Comparison of ENCODE assay signal across 12 mouse cellular contexts in the genomic region with DNA sequence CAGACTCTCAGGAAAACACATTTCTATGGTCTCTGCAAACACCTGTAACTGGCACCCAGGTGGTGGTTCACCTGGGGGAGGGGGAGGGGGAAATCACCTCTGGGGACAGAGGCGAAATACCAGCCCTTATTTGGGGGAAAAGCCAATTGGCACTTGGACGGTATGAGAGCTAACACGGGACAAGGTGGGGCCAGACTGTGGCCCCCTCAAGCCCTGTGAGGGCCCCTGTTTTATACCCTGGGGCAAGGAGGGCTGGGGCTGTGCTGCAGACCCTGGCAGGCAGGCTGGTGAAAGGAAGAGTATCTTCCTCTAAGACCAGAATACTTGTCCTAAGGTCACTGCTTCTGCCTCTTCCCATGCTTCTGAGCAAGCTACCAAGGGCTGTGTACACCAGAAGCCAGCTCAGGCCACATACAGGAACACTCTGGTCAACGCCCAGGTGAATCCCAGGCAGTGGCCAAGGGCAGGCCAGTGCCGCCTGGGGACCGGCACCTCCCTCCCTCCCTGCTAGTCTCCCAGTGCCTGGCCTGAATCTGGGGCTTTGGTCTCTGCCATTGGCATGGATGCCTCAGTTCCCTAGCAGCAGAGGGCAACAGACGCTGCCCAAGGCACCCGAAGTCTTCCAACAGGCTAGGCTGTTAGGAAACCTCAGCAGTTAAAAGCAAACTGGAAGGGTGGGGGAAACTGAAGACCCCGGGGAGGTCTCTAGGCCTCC. TPM values are rescaled to one million over a fixed set of nuclear protein-coding genes. Genes with fewer than 3 reads are reported as not detected.
A peak's percentile ranks its signal among the peaks of the same experiment; 100 is the strongest.
DNase-seq lines count a peak whose midpoint lies in the region; ATAC-seq lines count a peak whose summit lies in the region.
"Had no signal": no experiment of that assay in that cellular context is flagged by ENCODE, and none has a peak within 500 bp of the region (broad histone marks: within the 10 kb centered on the region; RNA-seq: fewer than 3 reads in every experiment).

No protein-coding gene starts in this region.

- DNase-seq in heart, postnatal 36 days = no peak
- DNase-seq in neural tube, embryonic 10.5 days (ENCODE audit: extremely low spot score, low spot score) = no peak
- DNase-seq in cerebellum, postnatal 10 days = peak; percentile 33 to 34
- no peak for DNase-seq in ovary, adult 18-20 months (ENCODE audit: low spot score)
- DNase-seq in lung, adult 18-20 months = no peak
- DNase-seq: right cerebral cortex, postnatal 25 days; thymus, adult 2 months had no signal

- intact Hi-C loops in heart, postnatal 36 days (cut with DNase I) = no loop called here

- 0 out of 2 replicates have a peak overlapping the region, but pooled peaks have one; percentile 3 for H3K9ac ChIP-seq in heart, embryonic 16.5 days (ENCODE audit: low read length)
- H3K9ac ChIP-seq in neural tube, embryonic 12.5 days = 0 out of 2 replicates have a peak overlapping the region, but pooled peaks have one; percentile 13

- no peak for ATAC-seq in heart, embryonic 16.5 days (replicated peaks; ENCODE audit: extremely low read depth, insufficient read depth, low FRiP score)
- ATAC-seq in neural tube, embryonic 12.5 days (ENCODE audit: low FRiP score, low read depth) = no peak

- H3K27me3 ChIP-seq in heart, embryonic 16.5 days (ENCODE audit: control insufficient read depth, insufficient read depth, low read length) = no peaks in the 10 kb centered on the region
- H3K27me3 ChIP-seq in neural tube, embryonic 12.5 days (replicated peaks) = no peaks in the 10 kb centered on the region

- no peak overlapping the region for H3K27ac ChIP-seq in heart, embryonic 16.5 days (ENCODE audit: low read length)
- no peak overlapping the region for H3K27ac ChIP-seq in neural tube, embryonic 12.5 days

- no peaks in the 10 kb centered on the region for H3K9me3 ChIP-seq in heart, embryonic 16.5 days (replicated peaks; ENCODE audit: control insufficient read depth, low read length)
- H3K9me3 ChIP-seq in neural tube, embryonic 12.5 days = no peaks in the 10 kb centered on the region

- H3K4me3 ChIP-seq in heart, embryonic 16.5 days (ENCODE audit: low read length) = no peak overlapping the region
- no peak overlapping the region for H3K4me3 ChIP-seq in neural tube, embryonic 12.5 days

- H3K36me3 ChIP-seq in heart, embryonic 16.5 days (ENCODE audit: control insufficient read depth, insufficient read depth) = peaks cover 18% of the 10 kb centered on the region
- H3K36me3 ChIP-seq in neural tube, embryonic 12.5 days = peaks cover 52% of the 10 kb centered on the region

- peaks cover 34% of the 10 kb centered on the region for H3K4me1 ChIP-seq in heart, embryonic 16.5 days (ENCODE audit: control insufficient read depth, insufficient read depth, low read length)
- H3K4me1 ChIP-seq in neural tube, embryonic 12.5 days = peaks cover 55% of the 10 kb centered on the region

- 83% methylated on average over 9 of the region's 9 CpGs for WGBS in heart, embryonic 16.5 days
- 88% methylated on average over 9 of the region's 9 CpGs for WGBS in neural tube, embryonic 12.5 days

- H3K4me2 ChIP-seq in heart, embryonic 16.5 days (ENCODE audit: low read depth, low read length) = no peak overlapping the region
- no peak overlapping the region for H3K4me2 ChIP-seq in neural tube, embryonic 12.5 days (replicated peaks)

RNA-seq across cellular contexts. Expression of gene Npcd, which starts 7.7 kb away (rescaled TPM):
- not detected in 2 replicates for polyA plus RNA-seq in heart, embryonic 16.5 days (2015; fragmentation: Nextera tagmentation; extraction: Ambion mirVana)
- total RNA-seq in heart, postnatal 36 days (2021) = under 1 TPM in 1 of 2 experiments, not detected in 1; 0.30 TPM
- polyA plus RNA-seq in neural tube, embryonic 12.5 days (2016; fragmentation: Nextera tagmentation; extraction: Ambion mirVana) = 0.31 and 1.0 TPM in 2 replicates
- total RNA-seq: granulocyte monocyte progenitor cell, adult 5-6 weeks; liver, adult 2 months had no signal
- polyA plus RNA-seq: heart, postnatal 0 days; liver, adult 2 months had no signal

RNA-seq across cellular contexts. Expression of gene Cbx6, which starts 8.1 kb away (rescaled TPM):
- 57.0 and 59.0 TPM in 2 replicates for polyA plus RNA-seq in heart, embryonic 16.5 days (2015; fragmentation: Nextera tagmentation; extraction: Ambion mirVana)
- 10 to 100 TPM; 25.8 to 29.7 TPM for total RNA-seq in heart, postnatal 36 days (2021)
- polyA plus RNA-seq in neural tube, embryonic 12.5 days (2016; fragmentation: Nextera tagmentation; extraction: Ambion mirVana) = 32.8 and 36.6 TPM in 2 replicates

RNA-seq across cellular contexts. Expression of gene Nptxr, which starts 21.8 kb away (rescaled TPM):
- 2.2 and 2.8 TPM in 2 replicates for polyA plus RNA-seq in heart, embryonic 16.5 days (2015; fragmentation: Nextera tagmentation; extraction: Ambion mirVana)
- total RNA-seq in heart, postnatal 36 days (2021) = 1 to 10 TPM; 1.5 to 1.7 TPM
- polyA plus RNA-seq in neural tube, embryonic 12.5 days (2016; fragmentation: Nextera tagmentation; extraction: Ambion mirVana) = 13.2 and 13.6 TPM in 2 replicates

RNA-seq across cellular contexts. Expression of gene Dnal4, which starts 48.7 kb away (rescaled TPM):
- polyA plus RNA-seq in heart, embryonic 16.5 days (2015; fragmentation: Nextera tagmentation; extraction: Ambion mirVana) = 43.5 and 45.3 TPM in 2 replicates
- 10 to 100 TPM; 17.7 to 22.5 TPM for total RNA-seq in heart, postnatal 36 days (2021)
- polyA plus RNA-seq in neural tube, embryonic 12.5 days (2016; fragmentation: Nextera tagmentation; extraction: Ambion mirVana) = 73.1 and 79.2 TPM in 2 replicates

Comparison
In these comparisons a context has a peak if more than half of its experiments do, and no peak if none do; other contexts are left out.
1. DNase-seq: peak in cerebellum, postnatal 10 days (2 of 2); none in heart, postnatal 36 days (0 of 2), neural tube, embryonic 10.5 days (single experiment), ovary, adult 18-20 months (single experiment) and lung, adult 18-20 months (0 of 2).